Mouse (Mus musculus): ENCODE data around the gene Syap1.

Syap1 gene

GRCm38 (mm10) chrX:162887931-162888511 lies at the start of gene Syap1:
Syap1 (minus strand) TSS chrX:162888447.
- peak; percentile 82 for DNase-seq (ENCODE audit: low spot score)

GRCm38 (mm10) chrX:162931467-162931866 lies 43.2 kb upstream of the Syap1 start:
- no peak for DNase-seq (ENCODE audit: low spot score)

- no peak for DNase-seq (ENCODE audit: low spot score)
Measured at GRCm38 (mm10) chrX:162921487-162922125, 33.4 kb upstream of the Syap1 start.

- peak; percentile 72 for DNase-seq (ENCODE audit: low spot score)
Measured at GRCm38 (mm10) chrX:162915697-162916096, 27.4 kb upstream of the Syap1 start.

- DNase-seq (ENCODE audit: low spot score), result no peak
Measured at GRCm38 (mm10) chrX:162913651-162914050, 25.4 kb upstream of the Syap1 start.

- DNase-seq (ENCODE audit: low spot score), result no peak
Measured at GRCm38 (mm10) chrX:162907554-162907953, 19.3 kb upstream of the Syap1 start.

- peak; percentile 39 for DNase-seq (ENCODE audit: low spot score)
Measured at GRCm38 (mm10) chrX:162902040-162902734, 13.9 kb upstream of the Syap1 start.

- DNase-seq (ENCODE audit: low spot score), result peak; percentile 59
Measured at GRCm38 (mm10) chrX:162901371-162902039, 13.3 kb upstream of the Syap1 start.

- no peak for DNase-seq (ENCODE audit: low spot score)
Measured at GRCm38 (mm10) chrX:162900938-162901337, 12.7 kb upstream of the Syap1 start, which contains the start of gene Ctps2. Ctps2 (plus strand) TSS chrX:162901238.

- DNase-seq (ENCODE audit: low spot score), result peak; percentile 13
Measured at GRCm38 (mm10) chrX:162888575-162889223, 452 bp upstream of the Syap1 start.

- DNase-seq (ENCODE audit: low spot score), result no peak
Measured at GRCm38 (mm10) chrX:162878236-162878635, 10.0 kb downstream of the Syap1 start.

- DNase-seq (ENCODE audit: low spot score), result no peak
Measured at GRCm38 (mm10) chrX:162873761-162874160, 14.5 kb downstream of the Syap1 start.

- peak; percentile 38 for DNase-seq (ENCODE audit: low spot score)
Measured at GRCm38 (mm10) chrX:162871734-162872517, 16.3 kb downstream of the Syap1 start.

GRCm38 (mm10) chrX:162868294-162868965 lies 19.8 kb downstream of the Syap1 start:
- no peak for DNase-seq (ENCODE audit: low spot score)

GRCm38 (mm10) chrX:162848682-162849081 lies 39.6 kb downstream of the Syap1 start:
- DNase-seq (ENCODE audit: low spot score), result no peak

GRCm38 (mm10) chrX:162845531-162845930 lies 42.7 kb downstream of the Syap1 start:
- DNase-seq (ENCODE audit: low spot score), result no peak

GRCm38 (mm10) chrX:162844447-162845100 lies 43.7 kb downstream of the Syap1 start:
- DNase-seq (ENCODE audit: low spot score), result no peak

GRCm38 (mm10) chrX:162832101-162832500 lies 56.1 kb downstream of the Syap1 start:
- peak; percentile 50 for DNase-seq (ENCODE audit: low spot score)

GRCm38 (mm10) chrX:162831542-162831941 lies 56.7 kb downstream of the Syap1 start:
- DNase-seq (ENCODE audit: low spot score), result no peak

GRCm38 (mm10) chrX:162831036-162831435 lies 57.2 kb downstream of the Syap1 start:
- no peak for DNase-seq (ENCODE audit: low spot score)
